Mouse (Mus musculus): ENCODE measurements at regions not wholly inside any gene's neighbourhood (a gene's known extent, or its start where the extent isn't known, plus 50 kb on each side); places are given as distances from the start of the nearest gene placed in this dataset.

GRCm38 (mm10) chr4:89427345-89428293 is 116.8 kb upstream of the Cdkn2b start:
- H3K79me2 ChIP-seq (ENCODE audit: control insufficient read depth, insufficient read depth), result no peaks in the 10 kb centered on the region
- no peaks in the 10 kb centered on the region for H3K36me3 ChIP-seq (ENCODE audit: control insufficient read depth, insufficient read depth)
- no peak overlapping the region for H3K4me2 ChIP-seq (ENCODE audit: low read depth)

DNA sequence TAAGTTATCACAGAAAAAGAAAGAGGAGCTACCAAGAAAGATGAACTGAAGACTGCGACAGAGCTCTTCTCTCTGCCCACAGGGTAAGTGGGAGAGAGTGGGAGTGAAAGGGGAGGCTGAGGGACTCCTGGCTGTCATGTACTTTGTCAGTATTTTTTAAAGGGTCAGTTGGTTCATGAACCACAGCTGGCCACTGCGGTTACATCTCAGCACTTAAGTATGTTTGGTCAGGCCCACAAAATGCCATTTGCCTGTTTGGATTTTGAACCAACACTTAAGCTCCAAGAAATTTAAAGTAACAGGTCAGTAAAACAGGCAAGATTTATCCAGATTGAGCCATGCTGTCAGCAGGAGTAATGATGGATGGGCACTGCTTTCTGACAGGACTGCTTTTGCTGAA is 115.1 kb upstream of the Cdkn2b start:
- H3K79me2 ChIP-seq (ENCODE audit: control insufficient read depth, insufficient read depth), result no peaks in the 10 kb centered on the region
- H3K4me3 ChIP-seq, result no peak overlapping the region
- no peaks in the 10 kb centered on the region for H3K36me3 ChIP-seq (ENCODE audit: control insufficient read depth, insufficient read depth)
- H3K27me3 ChIP-seq (ENCODE audit: control insufficient read depth, insufficient read depth, insufficient read length), result no peaks in the 10 kb centered on the region
- TF ChIP-seq POLR2AphosphoS2 (IDR thresholded peaks at IDR 0.05; ENCODE audit: insufficient read length, low read depth) (no peak), USF1 (IDR thresholded peaks at IDR 0.05; ENCODE audit: low read depth) (no peak), TCF3 (IDR thresholded peaks at IDR 0.05; ENCODE audit: insufficient read length, low read depth) (no peak), MAX (IDR thresholded peaks at IDR 0.05; ENCODE audit: low read depth) (no peak), MYOD1 (IDR thresholded peaks at IDR 0.05; ENCODE audit: control insufficient read depth in 1 of 3, insufficient read length in 2 of 3, low read depth in 2 of 3) (no peak)
- H3K4me2 ChIP-seq (ENCODE audit: low read depth), result no peak overlapping the region
- H3ac ChIP-seq (ENCODE audit: control insufficient read depth, insufficient read length), result no peak overlapping the region

More at GRCm38 (mm10) chr4:89427345-89428293, 116.8 kb upstream of the Cdkn2b start:
- H3K27me3 ChIP-seq (ENCODE audit: control insufficient read depth, insufficient read depth, insufficient read length), result no peaks in the 10 kb centered on the region
- H3K4me3 ChIP-seq, result no peak overlapping the region
- TF ChIP-seq TCF12 (IDR thresholded peaks at IDR 0.05; ENCODE audit: insufficient read depth, poor library complexity, severe bottlenecking) (no peak), CEBPB (IDR thresholded peaks at IDR 0.05; ENCODE audit: insufficient read depth, poor library complexity, severe bottlenecking) (no peak), MYOG (IDR thresholded peaks at IDR 0.05; ENCODE audit: control insufficient read depth in 1 of 3, insufficient read depth in 1 of 3, insufficient read length in 2 of 3, low read depth in 2 of 3) (no peak), POLR2A (IDR thresholded peaks at IDR 0.05; ENCODE audit: insufficient read length, low read depth) (no peak), MYOD1 (IDR thresholded peaks at IDR 0.05; ENCODE audit: control insufficient read depth in 1 of 3, insufficient read length in 2 of 3, low read depth in 2 of 3) (no peak), USF1 (IDR thresholded peaks at IDR 0.05; ENCODE audit: low read depth) (no peak), REST (IDR thresholded peaks at IDR 0.05; ENCODE audit: insufficient read depth, insufficient read length) (no peak)
- H3ac ChIP-seq (ENCODE audit: control insufficient read depth, insufficient read length), result no peak overlapping the region

GRCm38 (mm10) chr4:89421694-89422354 is 111.0 kb upstream of the Cdkn2b start:
- Histone ChIP-seq H3K27me3 (ENCODE audit: control insufficient read depth, insufficient read depth, insufficient read length) (no peaks in the 10 kb centered on the region), H3K36me3 (ENCODE audit: control insufficient read depth, insufficient read depth) (no peaks in the 10 kb centered on the region), H3ac (ENCODE audit: control insufficient read depth, insufficient read length) (no peak overlapping the region), H3K79me2 (ENCODE audit: control insufficient read depth, insufficient read depth) (no peaks in the 10 kb centered on the region), H3K4me2 (ENCODE audit: low read depth) (no peak overlapping the region), H3K4me3 (no peak overlapping the region)
- TF ChIP-seq POLR2AphosphoS2 (IDR thresholded peaks at IDR 0.05; ENCODE audit: insufficient read length, low read depth) (no peak), CEBPB (IDR thresholded peaks at IDR 0.05; ENCODE audit: insufficient read depth, poor library complexity, severe bottlenecking) (no peak), MYOG (IDR thresholded peaks at IDR 0.05; ENCODE audit: control insufficient read depth in 1 of 3, insufficient read depth in 1 of 3, insufficient read length in 2 of 3, low read depth in 2 of 3) (no peak), TCF12 (IDR thresholded peaks at IDR 0.05; ENCODE audit: insufficient read depth, poor library complexity, severe bottlenecking) (no peak), USF1 (IDR thresholded peaks at IDR 0.05; ENCODE audit: low read depth) (no peak), E2F4 (IDR thresholded peaks at IDR 0.05; ENCODE audit: insufficient read depth) (no peak), MAX (IDR thresholded peaks at IDR 0.05; ENCODE audit: low read depth) (no peak)

GRCm38 (mm10) chr4:89420868-89421267 is 110.0 kb upstream of the Cdkn2b start:
- no peak overlapping the region for H3K4me3 ChIP-seq
- no peaks in the 10 kb centered on the region for H3K79me2 ChIP-seq (ENCODE audit: control insufficient read depth, insufficient read depth)
- TF ChIP-seq MYOG (IDR thresholded peaks at IDR 0.05; ENCODE audit: control insufficient read depth in 1 of 3, insufficient read depth in 1 of 3, insufficient read length in 2 of 3, low read depth in 2 of 3) (no peak), USF1 (IDR thresholded peaks at IDR 0.05; ENCODE audit: low read depth) (no peak), CEBPB (IDR thresholded peaks at IDR 0.05; ENCODE audit: insufficient read depth, poor library complexity, severe bottlenecking) (no peak), E2F4 (IDR thresholded peaks at IDR 0.05; ENCODE audit: insufficient read depth) (no peak), MYOD1 (IDR thresholded peaks at IDR 0.05; ENCODE audit: control insufficient read depth in 1 of 3, insufficient read length in 2 of 3, low read depth in 2 of 3) (no peak), TCF3 (IDR thresholded peaks at IDR 0.05; ENCODE audit: insufficient read length, low read depth) (no peak), TCF12 (IDR thresholded peaks at IDR 0.05; ENCODE audit: insufficient read depth, poor library complexity, severe bottlenecking) (no peak), MAX (IDR thresholded peaks at IDR 0.05; ENCODE audit: low read depth) (no peak), POLR2AphosphoS2 (IDR thresholded peaks at IDR 0.05; ENCODE audit: insufficient read length, low read depth) (no peak), POLR2A (IDR thresholded peaks at IDR 0.05; ENCODE audit: insufficient read length, low read depth) (no peak), SRF (IDR thresholded peaks at IDR 0.05; ENCODE audit: control insufficient read depth, insufficient read length, low read depth) (no peak), REST (IDR thresholded peaks at IDR 0.05; ENCODE audit: insufficient read depth, insufficient read length) (no peak)

More at GRCm38 (mm10) chr4:89420868-89421267, 110.0 kb upstream of the Cdkn2b start:
- Histone ChIP-seq H3K4me2 (ENCODE audit: low read depth) (no peak overlapping the region), H3K27me3 (ENCODE audit: control insufficient read depth, insufficient read depth, insufficient read length) (no peaks in the 10 kb centered on the region), H3K36me3 (ENCODE audit: control insufficient read depth, insufficient read depth) (no peaks in the 10 kb centered on the region), H3ac (ENCODE audit: control insufficient read depth, insufficient read length) (no peak overlapping the region)

Data from myocyte (in vitro differentiated cells).